In genomic region chr13:15762901-15763417, GRCm38 (mm10) we compare ENCODE assay signal across 8 mouse cellular contexts.
DNase-seq lines count a peak whose midpoint lies in the region; ATAC-seq and TF ChIP-seq lines count a peak whose summit lies in the region.

No protein-coding gene starts in this region.

- no peak for TF ChIP-seq POLR2A in testis, adult 2 months (IDR thresholded peaks at IDR 0.05; ENCODE audit: control insufficient read depth, low read depth, low read length)

- DNase-seq in adrenal gland, postnatal 10 days = peak; percentile 55
- no peak for DNase-seq in adrenal gland, adult 18-20 months (ENCODE audit: low spot score in 2 of 2)
- no peak for DNase-seq in testis, postnatal 10 days (ENCODE audit: low spot score)
- DNase-seq in fibroblast of lung, adult 2 months (ENCODE audit: low read depth) = peak; percentile 35
- DNase-seq in kidney, postnatal 10 days = peak; percentile 49
- DNase-seq in thymus, postnatal 25 days = peak; percentile 8

- no peaks in the 10 kb centered on the region; the same call in 1 of the 2 replicates for H3K4me1 ChIP-seq in testis, adult 2 months (ENCODE audit: control insufficient read depth, insufficient read depth, low read length)

- H3K4me3 ChIP-seq in testis, adult 2 months (ENCODE audit: control insufficient read depth, low read depth, low read length) = no peak overlapping the region

- TF ChIP-seq CTCF in testis, adult 2 months (IDR thresholded peaks at IDR 0.05; ENCODE audit: control insufficient read depth, insufficient read depth, insufficient replicate concordance, low read depth, low read length) = 0 out of 2 replicates have a peak, but pooled peaks have one; percentile 10

- H3K27me3 ChIP-seq in testis, adult 2 months (ENCODE audit: control insufficient read depth, insufficient read depth, low read length) = no peaks in the 10 kb centered on the region

- no peaks in the 10 kb centered on the region for H3K36me3 ChIP-seq in testis, adult 2 months (ENCODE audit: control insufficient read depth, insufficient read depth, low read length)

- no peak overlapping the region for H3K27ac ChIP-seq in testis, adult 2 months (ENCODE audit: control insufficient read depth, insufficient read depth, low read depth, low read length)

- ATAC-seq in megakaryocyte progenitor cell, adult 5-6 weeks (replicated peaks; ENCODE audit: poor library complexity) = peak; percentile 62

Comparison
In these comparisons a context has a peak if more than half of its experiments do, and no peak if none do; other contexts are left out.
1. DNase-seq: peak in adrenal gland, postnatal 10 days (single experiment), fibroblast of lung, adult 2 months (single experiment), kidney, postnatal 10 days (single experiment) and thymus, postnatal 25 days (single experiment); none in adrenal gland, adult 18-20 months (0 of 2) and testis, postnatal 10 days (single experiment).